Mouse (Mus musculus): ENCODE measurements around the gene Nos1. TPM values are rescaled to one million over a fixed set of nuclear protein-coding genes. Genes with fewer than 3 reads are reported as not detected.

Nos1 gene
- total and polyA plus RNA-seq, 2 experiments from 2014 or later = 0.05 to 0.53 TPM

DNA sequence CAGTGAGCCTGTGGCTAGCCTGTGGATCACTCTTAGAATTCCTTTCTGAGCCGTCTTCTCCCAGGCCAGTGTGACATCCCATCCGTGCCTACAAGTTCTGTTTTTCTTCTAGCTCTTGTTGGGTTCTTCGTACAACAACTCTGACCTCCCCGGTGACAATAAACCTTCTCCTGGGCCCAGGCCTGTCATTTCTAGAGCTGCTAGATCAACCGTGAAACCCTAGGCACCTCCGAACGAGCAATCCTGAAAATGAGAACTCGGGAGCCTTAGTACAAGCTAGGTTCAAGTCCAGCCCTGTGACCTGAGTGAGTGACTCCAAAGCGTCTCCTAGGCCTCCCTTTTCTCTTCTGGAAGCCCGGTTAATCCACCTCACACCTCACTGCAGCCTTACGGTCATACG is 69.6 kb downstream of the Nos1 start:
- 71% methylated on average over 12 of the region's 12 CpGs for WGBS
- Histone ChIP-seq H3K27ac (ENCODE audit: low read depth) (no peak overlapping the region), H3K9ac (replicated peaks; ENCODE audit: low read depth, low read length) (no peak overlapping the region), H3K36me3 (replicated peaks; ENCODE audit: control insufficient read depth, insufficient read depth, low read length) (no peaks in the 10 kb centered on the region), H3K27me3 (ENCODE audit: control insufficient read depth, insufficient read depth, low read length) (0 out of 2 replicates have a peak, but pooled peaks cover 3% of the 10 kb centered on the region), H3K4me3 (ENCODE audit: low read depth, low read length) (no peak overlapping the region), H3K4me1 (ENCODE audit: control insufficient read depth, insufficient read depth) (no peaks in the 10 kb centered on the region), H3K9me3 (replicated peaks; ENCODE audit: control insufficient read depth, low read length) (no peaks in the 10 kb centered on the region), H3K4me2 (ENCODE audit: low read depth, low read length) (no peak overlapping the region)
- DNase-seq (ENCODE audit: low spot score) (no peak), ATAC-seq (ENCODE audit: insufficient read depth, low read depth) (no peak)
- TF ChIP-seq CTCF (IDR thresholded peaks at IDR 0.05; ENCODE audit: low read depth) (no peak), EP300 (IDR thresholded peaks at IDR 0.05; ENCODE audit: low read depth) (no peak)

DNA sequence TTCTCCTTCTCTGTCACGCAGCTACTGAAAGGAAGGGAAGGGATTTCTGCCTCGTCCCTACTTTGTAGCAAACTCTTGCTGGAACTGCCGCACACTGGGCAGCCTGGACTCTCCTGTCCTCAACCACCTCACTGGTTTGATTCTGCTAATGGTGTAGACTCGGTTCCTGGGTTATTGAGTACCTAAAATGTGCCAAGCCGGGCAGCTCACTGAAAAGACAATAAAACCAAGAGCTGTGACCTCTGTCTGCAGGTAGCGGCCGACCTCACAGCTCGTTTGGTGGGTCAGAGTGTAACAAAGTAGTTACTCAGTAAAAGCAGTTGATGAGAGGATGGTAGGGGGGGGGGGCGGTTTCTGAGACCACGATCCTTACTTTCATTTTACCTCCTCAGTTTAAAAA is 72.9 kb downstream of the Nos1 start:
- Histone ChIP-seq H3K9ac (replicated peaks; ENCODE audit: low read depth, low read length) (no peak overlapping the region), H3K27me3 (ENCODE audit: control insufficient read depth, insufficient read depth, low read length) (no peaks in the 10 kb centered on the region), H3K4me2 (ENCODE audit: low read depth, low read length) (no peak overlapping the region), H3K4me3 (ENCODE audit: low read depth, low read length) (no peak overlapping the region), H3K9me3 (replicated peaks; ENCODE audit: control insufficient read depth, low read length) (no peaks in the 10 kb centered on the region), H3K27ac (ENCODE audit: low read depth) (no peak overlapping the region), H3K36me3 (replicated peaks; ENCODE audit: control insufficient read depth, insufficient read depth, low read length) (no peaks in the 10 kb centered on the region), H3K4me1 (ENCODE audit: control insufficient read depth, insufficient read depth) (no peaks in the 10 kb centered on the region)
- no peak for TF ChIP-seq EP300 (IDR thresholded peaks at IDR 0.05; ENCODE audit: low read depth)
- no peak for TF ChIP-seq CTCF (IDR thresholded peaks at IDR 0.05; ENCODE audit: low read depth)
- DNase-seq (ENCODE audit: low spot score) (no peak), ATAC-seq (ENCODE audit: insufficient read depth, low read depth) (no peak)
- WGBS = 58% methylated on average over 10 of the region's 10 CpGs

- H3K4me1 ChIP-seq (ENCODE audit: control insufficient read depth, insufficient read depth) = no peaks in the 10 kb centered on the region
- H3K9me3 ChIP-seq (replicated peaks; ENCODE audit: control insufficient read depth, low read length) = no peaks in the 10 kb centered on the region
- ATAC-seq (ENCODE audit: insufficient read depth, low read depth) (no peak), DNase-seq (ENCODE audit: low spot score) (no peak)
- no peak overlapping the region for H3K9ac ChIP-seq (replicated peaks; ENCODE audit: low read depth, low read length)
- no peak for TF ChIP-seq CTCF (IDR thresholded peaks at IDR 0.05; ENCODE audit: low read depth)
- no peak for TF ChIP-seq EP300 (IDR thresholded peaks at IDR 0.05; ENCODE audit: low read depth)
- no peaks in the 10 kb centered on the region for H3K36me3 ChIP-seq (replicated peaks; ENCODE audit: control insufficient read depth, insufficient read depth, low read length)
- H3K4me3 ChIP-seq (ENCODE audit: low read depth, low read length) = no peak overlapping the region
- H3K27ac ChIP-seq (ENCODE audit: low read depth) = no peak overlapping the region
- H3K27me3 ChIP-seq (ENCODE audit: control insufficient read depth, insufficient read depth, low read length) = 0 out of 2 replicates have a peak, but pooled peaks cover 5% of the 10 kb centered on the region
- H3K4me2 ChIP-seq (ENCODE audit: low read depth, low read length) = no peak overlapping the region
- 21% methylated on average over 13 of the region's 13 CpGs for WGBS
These were observed 83.9 kb downstream of the Nos1 start for GRCm38 (mm10) chr5:117864588-117865300.

DNA sequence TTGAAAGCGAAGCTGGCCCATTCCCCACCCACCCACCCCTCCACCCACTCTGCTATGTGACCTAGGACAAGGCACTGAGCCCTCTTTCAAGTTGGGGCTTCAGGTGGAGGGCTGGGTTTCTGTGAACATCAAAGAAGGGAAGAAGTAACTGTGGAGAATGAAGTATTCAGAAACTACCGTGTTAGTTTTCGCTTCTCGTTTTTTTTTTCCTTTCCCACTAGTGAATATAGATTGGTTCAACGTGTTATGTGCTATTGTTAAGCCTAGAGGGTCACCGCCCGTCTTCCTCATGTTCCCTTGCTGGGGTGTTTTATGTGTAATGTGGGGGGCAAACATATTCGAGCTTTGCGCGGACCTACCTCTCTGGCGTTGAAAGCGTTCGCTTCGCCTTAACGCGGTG is 85.0 kb downstream of the Nos1 start:
- Histone ChIP-seq H3K27ac (ENCODE audit: low read depth) (no peak overlapping the region), H3K9ac (replicated peaks; ENCODE audit: low read depth, low read length) (no peak overlapping the region), H3K9me3 (replicated peaks; ENCODE audit: control insufficient read depth, low read length) (no peaks in the 10 kb centered on the region), H3K36me3 (replicated peaks; ENCODE audit: control insufficient read depth, insufficient read depth, low read length) (no peaks in the 10 kb centered on the region), H3K27me3 (ENCODE audit: control insufficient read depth, insufficient read depth, low read length) (0 out of 2 replicates have a peak, but pooled peaks cover 7% of the 10 kb centered on the region), H3K4me1 (ENCODE audit: control insufficient read depth, insufficient read depth) (no peaks in the 10 kb centered on the region), H3K4me3 (ENCODE audit: low read depth, low read length) (no peak overlapping the region), H3K4me2 (ENCODE audit: low read depth, low read length) (no peak overlapping the region)
- WGBS = 57% methylated on average over 16 of the region's 16 CpGs
- ATAC-seq (ENCODE audit: insufficient read depth, low read depth) (no peak), DNase-seq (ENCODE audit: low spot score) (no peak)
- TF ChIP-seq CTCF (IDR thresholded peaks at IDR 0.05; ENCODE audit: low read depth) = no peak
- TF ChIP-seq EP300 (IDR thresholded peaks at IDR 0.05; ENCODE audit: low read depth) = no peak

- no peak overlapping the region for H3K27ac ChIP-seq (ENCODE audit: low read depth)
- H3K4me2 ChIP-seq (ENCODE audit: low read depth, low read length) = no peak overlapping the region
- no peaks in the 10 kb centered on the region for H3K9me3 ChIP-seq (replicated peaks; ENCODE audit: control insufficient read depth, low read length)
- 50% methylated on average over 1 of the region's 1 CpGs for WGBS
- 0 out of 2 replicates have a peak, but pooled peaks cover 2% of the 10 kb centered on the region for H3K27me3 ChIP-seq (ENCODE audit: control insufficient read depth, insufficient read depth, low read length)
- H3K36me3 ChIP-seq (replicated peaks; ENCODE audit: control insufficient read depth, insufficient read depth, low read length) = no peaks in the 10 kb centered on the region
- ATAC-seq (ENCODE audit: insufficient read depth, low read depth) (no peak), DNase-seq (ENCODE audit: low spot score) (no peak)
- TF ChIP-seq EP300 (IDR thresholded peaks at IDR 0.05; ENCODE audit: low read depth) = no peak
- TF ChIP-seq CTCF (IDR thresholded peaks at IDR 0.05; ENCODE audit: low read depth) = no peak
- no peaks in the 10 kb centered on the region for H3K4me1 ChIP-seq (ENCODE audit: control insufficient read depth, insufficient read depth)
- H3K9ac ChIP-seq (replicated peaks; ENCODE audit: low read depth, low read length) = no peak overlapping the region
- H3K4me3 ChIP-seq (ENCODE audit: low read depth, low read length) = no peak overlapping the region
These were observed 90.8 kb downstream of the Nos1 start for GRCm38 (mm10) chr5:117871614-117872013.

- Histone ChIP-seq H3K36me3 (replicated peaks; ENCODE audit: control insufficient read depth, insufficient read depth, low read length) (no peaks in the 10 kb centered on the region), H3K27ac (ENCODE audit: low read depth) (no peak overlapping the region), H3K9me3 (replicated peaks; ENCODE audit: control insufficient read depth, low read length) (no peaks in the 10 kb centered on the region), H3K4me1 (ENCODE audit: control insufficient read depth, insufficient read depth) (no peaks in the 10 kb centered on the region), H3K4me2 (ENCODE audit: low read depth, low read length) (no peak overlapping the region), H3K4me3 (ENCODE audit: low read depth, low read length) (no peak overlapping the region), H3K9ac (replicated peaks; ENCODE audit: low read depth, low read length) (no peak overlapping the region), H3K27me3 (ENCODE audit: control insufficient read depth, insufficient read depth, low read length) (0 out of 2 replicates have a peak, but pooled peaks cover 2% of the 10 kb centered on the region)
- 70% methylated on average over 8 of the region's 8 CpGs for WGBS
- ATAC-seq (ENCODE audit: insufficient read depth, low read depth) (no peak), DNase-seq (ENCODE audit: low spot score) (no peak)
- TF ChIP-seq EP300 (IDR thresholded peaks at IDR 0.05; ENCODE audit: low read depth) = no peak
- no peak for TF ChIP-seq CTCF (IDR thresholded peaks at IDR 0.05; ENCODE audit: low read depth)
These were observed 93.0 kb downstream of the Nos1 start for GRCm38 (mm10) chr5:117873807-117874206.

Measured in heart, postnatal 0 days (tissue).